Mouse (Mus musculus) heart, postnatal 0 days (tissue): ENCODE data around the gene Gipc3.

Experiments used
- CTCF ChIP-seq: IDR thresholded peaks from 2 replicates; pipeline ENCODE4 v1.5.1; 2016; ENCODE audit warnings: antibody characterized with exemption, control low read depth, low read depth
- EP300 ChIP-seq: IDR thresholded peaks from 2 replicates; pipeline ENCODE4 v1.6.1; 2016; ENCODE audit warnings: antibody characterized with exemption, low read depth

DNA sequence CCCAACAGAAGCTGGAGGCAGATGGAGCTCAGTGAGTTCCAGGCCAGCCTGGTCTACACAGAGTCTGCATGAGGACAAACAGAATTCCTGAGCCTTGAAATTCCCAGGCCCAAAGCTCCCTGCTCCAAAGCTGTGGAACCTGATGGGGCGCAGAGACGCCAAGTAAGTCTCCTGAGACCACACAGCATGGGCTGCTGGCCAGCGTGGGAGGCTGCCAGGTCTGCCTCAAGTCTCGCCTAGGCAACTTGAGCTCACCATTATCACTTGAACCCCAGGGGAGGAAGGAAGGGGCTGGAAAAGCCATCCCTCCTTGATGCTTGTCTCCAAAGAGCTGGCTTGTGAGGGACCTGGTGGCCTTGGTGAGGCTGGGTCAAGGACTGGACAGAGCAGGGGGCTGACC lies 13.1 kb downstream of the Gipc3 start:
- TF ChIP-seq CTCF (no peak), EP300 (no peak)
